Mouse (Mus musculus) heart, postnatal 4 days (tissue): ENCODE measurements around the gene Nuak2. TPM values are rescaled to one million over a fixed set of nuclear protein-coding genes. Genes with fewer than 3 reads are reported as not detected.
A peak's percentile ranks its signal among the peaks of the same experiment; 100 is the strongest.
"Not testable (repeated sequence)": the region's sequence is repeated elsewhere in the genome, so short reads cannot be mapped to it uniquely, and the experiment has no call there.

ENCODE experiments used
- DNase-seq: peaks from one replicate; pipeline ENCODE4 v3.0.0; 2021
- total RNA-seq, 2 experiments: library from RNA; stranded (reverse); gene quantifications; 2 replicates each; pipeline ENCODE4 v1.2.3; 2021

Nuak2 gene
- total RNA-seq, 2 experiments from 2014 or later = 5.3 to 5.8 TPM

DNA sequence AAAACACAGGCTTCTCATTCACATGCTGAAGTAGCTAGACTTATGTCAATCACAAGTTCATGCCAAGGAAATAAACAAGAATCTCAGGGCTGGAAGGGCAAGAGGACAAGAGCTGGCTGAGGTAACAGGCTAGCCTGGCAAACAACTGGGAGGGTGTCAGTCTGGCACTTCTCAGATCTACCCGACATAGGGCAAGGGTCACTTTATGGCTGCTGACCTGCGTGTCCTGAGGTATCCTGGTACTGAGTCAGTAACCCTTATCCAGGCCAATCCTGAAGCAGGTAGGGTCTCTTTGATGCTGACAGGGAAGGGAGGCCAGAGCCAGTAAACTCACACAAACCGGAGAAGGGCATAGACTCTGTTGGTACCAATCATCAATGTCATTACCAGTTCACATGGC, 12.6 kb downstream of the Nuak2 start:
- DNase-seq = no peak

GRCm38 (mm10) chr1:132329656-132330055, 13.7 kb downstream of the Nuak2 start:
- DNase-seq = no peak

DNA sequence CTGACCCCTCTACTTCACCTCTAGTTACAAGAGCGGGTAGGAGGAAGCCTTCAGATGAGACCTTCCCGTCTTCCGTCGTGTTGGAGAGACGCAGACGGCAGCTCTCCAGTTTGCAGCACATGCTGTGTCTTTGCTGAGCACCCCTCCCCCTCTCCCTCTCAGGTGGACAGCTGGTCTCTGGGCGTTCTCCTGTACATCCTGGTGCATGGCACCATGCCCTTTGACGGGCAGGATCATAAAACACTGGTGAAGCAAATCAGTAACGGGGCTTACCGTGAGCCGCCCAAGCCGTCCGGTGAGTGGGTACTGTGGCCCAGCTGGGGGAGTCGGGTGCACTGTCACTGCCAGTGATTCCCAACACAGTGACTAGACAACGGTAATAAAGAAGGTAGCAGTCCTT, 14.5 kb downstream of the Nuak2 start:
- DNase-seq = no peak

DNA sequence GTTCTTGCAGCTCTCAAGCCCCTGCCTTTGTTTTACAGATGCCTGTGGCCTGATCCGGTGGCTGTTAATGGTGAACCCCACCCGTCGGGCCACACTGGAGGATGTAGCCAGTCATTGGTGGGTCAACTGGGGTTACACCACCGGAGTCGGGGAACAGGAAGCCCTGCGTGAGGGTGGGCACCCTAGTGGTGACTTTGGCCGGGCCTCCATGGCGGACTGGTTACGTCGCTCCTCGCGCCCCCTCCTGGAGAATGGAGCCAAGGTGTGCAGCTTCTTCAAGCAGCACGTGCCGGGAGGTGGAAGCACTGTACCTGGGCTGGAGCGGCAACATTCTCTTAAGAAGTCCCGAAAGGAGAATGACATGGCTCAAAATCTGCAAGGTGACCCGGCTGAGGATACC, 15.4 kb downstream of the Nuak2 start:
- DNase-seq = no peak

GRCm38 (mm10) chr1:132333201-132333600, 17.3 kb downstream of the Nuak2 start:
- DNase-seq = no peak

DNA sequence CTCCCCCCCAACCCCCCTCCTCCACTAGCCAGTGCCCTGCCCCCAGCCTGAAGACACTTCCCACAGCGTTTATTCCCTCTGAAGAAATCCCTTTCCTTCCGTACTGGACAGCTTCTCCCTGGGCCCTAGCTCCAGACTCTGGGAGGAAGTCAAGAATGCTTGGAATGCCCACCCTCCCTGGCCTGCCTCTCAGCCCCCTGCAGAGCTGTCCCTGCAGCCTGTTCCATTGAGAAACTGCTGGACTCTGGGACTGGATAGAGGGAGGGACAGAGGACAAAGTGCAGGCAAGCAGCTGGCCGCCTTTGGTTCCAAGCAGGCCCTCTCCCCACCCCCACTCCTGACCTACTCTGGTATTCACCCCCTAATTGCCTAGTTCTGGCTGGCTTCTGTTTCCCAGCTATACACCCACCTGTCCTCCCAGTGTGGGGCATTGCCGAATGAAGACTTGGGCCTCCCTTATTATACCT, 17.8 kb downstream of the Nuak2 start:
- peak; percentile 74 for DNase-seq

- DNase-seq = no peak
Measured at GRCm38 (mm10) chr1:132334178-132334801, 18.4 kb downstream of the Nuak2 start.

DNA sequence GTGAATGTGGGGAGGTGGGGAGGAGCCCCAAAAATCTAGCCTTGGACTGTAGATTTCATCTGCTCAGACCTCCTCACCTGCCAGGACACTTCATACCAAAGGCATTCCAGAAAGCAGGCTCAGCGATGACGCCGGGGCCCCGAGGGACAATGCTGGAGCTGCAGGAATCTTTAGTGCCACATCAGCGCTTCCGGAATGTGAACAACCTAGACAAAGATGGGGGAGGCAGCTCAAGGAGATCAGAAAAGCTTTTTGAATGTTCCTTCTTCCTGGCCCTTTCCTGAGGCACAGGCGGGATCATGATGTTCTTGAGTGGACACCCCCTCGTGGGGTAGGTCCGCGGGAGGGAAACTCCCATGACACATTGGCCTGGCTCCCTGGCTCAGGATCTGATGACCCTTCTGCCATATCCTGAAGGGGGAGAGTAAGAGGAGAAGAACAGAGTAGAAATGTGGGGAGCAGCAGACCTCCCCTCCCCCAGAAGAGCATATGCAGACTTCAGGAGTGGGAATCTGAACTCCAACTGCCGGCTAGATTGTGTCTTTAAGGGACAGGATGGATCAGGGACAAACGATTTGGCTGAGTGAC, 19.5 kb downstream of the Nuak2 start:
- peak; percentile 65 for DNase-seq

- no peak for DNase-seq
Measured at GRCm38 (mm10) chr1:132336921-132337320, 21.0 kb downstream of the Nuak2 start.

DNA sequence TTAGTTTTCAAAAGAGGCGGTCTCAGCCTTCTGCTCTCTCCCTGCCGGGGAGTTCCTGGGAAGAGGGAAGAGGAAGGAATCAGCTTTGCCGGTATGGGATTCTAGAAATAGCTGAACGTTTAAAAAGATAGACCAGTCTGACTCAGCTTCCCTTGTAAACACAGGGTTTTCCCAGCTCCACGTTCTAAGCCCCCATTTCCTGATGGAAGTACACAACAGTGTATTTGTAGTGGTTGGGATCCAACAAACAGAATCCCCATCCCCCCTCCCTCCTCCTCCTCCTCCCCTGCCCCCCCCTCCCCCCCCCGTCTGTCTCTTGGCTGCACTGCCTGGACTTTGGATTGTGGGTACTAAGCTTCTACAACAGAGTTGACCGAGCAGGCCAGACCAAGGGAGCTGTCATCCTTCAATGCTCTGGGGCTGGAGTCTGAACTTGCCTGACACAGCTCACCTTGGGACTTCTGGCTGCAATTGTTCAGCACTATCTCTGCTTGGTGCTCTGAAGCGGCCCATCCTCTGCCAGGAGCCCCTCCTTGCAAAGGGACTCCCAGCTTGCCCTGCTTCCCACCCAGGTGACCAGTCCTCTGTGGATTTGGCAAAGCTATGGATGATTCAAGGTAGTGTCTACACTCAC, 22.2 kb downstream of the Nuak2 start:
- DNase-seq = no peak

- DNase-seq = peak; percentile 72
Measured at GRCm38 (mm10) chr1:132341731-132342501, 26.0 kb downstream of the Nuak2 start.

- DNase-seq = no peak
Measured at GRCm38 (mm10) chr1:132342518-132342917, 26.6 kb downstream of the Nuak2 start.

DNA sequence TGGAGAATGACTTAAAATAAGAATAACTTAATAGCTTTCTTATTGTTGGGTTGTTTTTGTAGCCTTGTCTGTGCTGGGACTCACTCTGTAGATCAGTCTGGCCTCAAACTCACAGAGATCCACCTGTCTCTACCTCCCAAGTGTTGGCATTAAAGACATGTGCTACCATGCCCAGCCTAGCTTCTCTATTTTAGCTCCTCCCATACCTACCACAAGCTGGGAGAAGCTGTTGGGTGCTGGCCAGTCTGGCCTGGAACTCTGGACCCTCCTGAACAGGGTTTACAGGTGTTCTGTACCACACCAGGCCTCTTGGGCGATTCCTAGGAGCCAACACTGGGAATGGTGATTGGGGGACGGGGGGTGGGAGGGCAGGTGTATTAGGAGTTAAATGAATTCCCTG, 27.3 kb downstream of the Nuak2 start:
- no peak for DNase-seq

- DNase-seq = no peak
Measured at GRCm38 (mm10) chr1:132343656-132344055, 27.7 kb downstream of the Nuak2 start.

DNA sequence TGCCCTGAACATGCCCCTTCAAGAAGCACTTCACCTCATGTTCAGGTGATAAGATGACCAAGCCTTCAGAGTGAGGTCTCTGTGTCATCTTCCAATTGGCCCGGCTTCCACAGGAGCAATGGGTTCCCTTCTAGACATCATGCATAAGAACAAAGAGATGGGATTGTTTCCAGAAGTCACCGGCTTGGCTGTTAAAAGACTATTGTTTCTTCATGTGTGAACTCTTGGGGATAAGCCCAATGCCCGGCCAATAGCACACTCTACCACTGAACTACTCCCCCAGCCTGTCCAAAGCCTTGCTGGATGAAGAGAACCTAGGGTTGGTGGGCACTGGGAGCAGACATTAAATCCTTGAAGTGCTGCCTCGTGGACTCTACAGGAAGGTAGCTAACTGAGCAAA, 29.6 kb downstream of the Nuak2 start:
- no peak for DNase-seq

- DNase-seq = peak; percentile 72
Measured at GRCm38 (mm10) chr1:132346134-132346851, 30.4 kb downstream of the Nuak2 start.

GRCm38 (mm10) chr1:132346951-132347350, 31.0 kb downstream of the Nuak2 start:
- DNase-seq = no peak

GRCm38 (mm10) chr1:132348401-132348800, 32.5 kb downstream of the Nuak2 start:
- no peak for DNase-seq

- not testable (repeated sequence) for DNase-seq
Measured at GRCm38 (mm10) chr1:132349049-132349448, 33.1 kb downstream of the Nuak2 start.

DNA sequence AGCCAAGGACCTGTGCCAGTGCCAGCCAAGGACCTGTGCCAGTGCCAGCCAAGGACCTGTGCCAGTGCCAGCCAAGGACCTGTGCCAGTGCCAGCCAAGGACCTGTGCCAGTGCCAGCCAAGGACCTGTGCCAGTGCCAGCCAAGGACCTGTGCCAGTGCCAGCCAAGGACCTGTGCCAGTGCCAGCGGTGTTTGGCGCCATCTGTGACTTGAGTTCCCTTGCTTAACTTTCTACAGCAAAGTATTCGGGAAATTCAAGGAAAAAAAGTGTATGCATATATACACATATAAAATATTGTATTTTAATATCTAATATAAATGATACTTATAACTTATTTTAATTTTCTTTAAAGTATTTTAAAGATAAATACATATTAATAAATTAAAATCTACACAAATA, 33.7 kb downstream of the Nuak2 start:
- DNase-seq = not testable (repeated sequence)

GRCm38 (mm10) chr1:132351058-132351457, 35.1 kb downstream of the Nuak2 start:
- no peak for DNase-seq

GRCm38 (mm10) chr1:132353389-132353788, 37.5 kb downstream of the Nuak2 start:
- DNase-seq = no peak
